Mouse (Mus musculus) heart, adult 2 months (tissue): Measurements from ENCODE around the gene Slco2b1.

ENCODE experiments used
- EP300 ChIP-seq: fragments of 200-500 bp; IDR thresholded peaks from 2 replicates; pipeline ENCODE4 v1.6.1; 2011; ENCODE audit warnings: low read depth, low read length, control low read depth; ENCODE audit not compliant: insufficient read depth
- POLR2A ChIP-seq: fragments of 200-500 bp; IDR thresholded peaks from 2 replicates; pipeline ENCODE4 v1.6.1; 2011; ENCODE audit warnings: mild to moderate bottlenecking, low read depth, low read length, control low read depth; ENCODE audit not compliant: insufficient read depth

DNA sequence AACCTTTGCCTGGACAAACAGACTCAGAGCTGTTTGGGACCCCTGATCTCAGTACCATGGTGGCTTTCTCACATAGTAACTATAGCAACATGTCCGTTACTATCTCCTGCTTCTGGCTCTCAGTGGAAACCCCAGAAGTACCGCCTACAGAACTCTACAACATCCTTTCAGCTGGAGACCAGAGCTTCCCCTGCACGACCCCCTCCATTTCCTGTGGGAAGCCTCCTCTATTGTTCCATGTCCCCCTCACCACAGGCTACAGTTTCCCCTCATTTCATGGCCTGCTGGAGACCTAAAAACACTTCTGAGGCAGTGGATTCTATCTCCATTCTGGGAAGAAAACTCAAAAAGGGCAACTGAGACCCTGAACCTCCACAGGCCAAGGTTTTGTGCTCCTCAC is 18.7 kb downstream of the Slco2b1 start:
- TF ChIP-seq POLR2A, result peak; percentile 37; the same call in 1 of the 2 replicates
- TF ChIP-seq EP300, result no peak
